Mouse (Mus musculus) heart, adult 2 months (tissue): ENCODE measurements around the gene Gm10382.

ENCODE experiments used
- EP300 ChIP-seq: fragments of 200-500 bp; IDR thresholded peaks from 2 replicates; pipeline ENCODE4 v1.6.1; 2011; ENCODE audit warnings: low read depth, low read length, control low read depth; ENCODE audit not compliant: insufficient read depth
- POLR2A ChIP-seq: fragments of 200-500 bp; IDR thresholded peaks from 2 replicates; pipeline ENCODE4 v1.6.1; 2011; ENCODE audit warnings: mild to moderate bottlenecking, low read depth, low read length, control low read depth; ENCODE audit not compliant: insufficient read depth

DNA sequence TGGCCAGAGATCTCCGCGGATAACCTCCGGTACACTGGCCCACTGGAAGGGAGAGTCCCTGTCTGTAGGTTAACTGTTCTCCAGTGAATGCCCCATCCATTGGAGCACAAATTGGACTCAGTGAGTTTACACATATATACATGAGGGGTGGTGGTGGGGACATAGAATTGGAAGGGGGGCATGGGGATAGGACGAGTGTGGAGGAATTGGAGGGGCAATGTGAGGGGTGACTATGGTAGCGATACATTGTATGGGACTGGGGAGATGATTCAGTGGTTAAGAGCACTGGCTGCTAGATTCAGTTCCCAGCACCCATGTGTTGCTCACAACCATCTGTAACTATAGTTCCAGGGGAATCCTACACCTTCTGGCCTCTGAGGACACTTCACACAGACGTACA lies 13.9 kb downstream of the Gm10382 start:
- no peak for TF ChIP-seq POLR2A
- TF ChIP-seq EP300: no peak
